Mouse (Mus musculus): ENCODE measurements around the gene Retnlg. TPM values are rescaled to one million over a fixed set of nuclear protein-coding genes. Genes with fewer than 3 reads are reported as not detected.

The Retnlg gene
- polyA plus RNA-seq, 1 experiment, result 16.1 TPM

DNA sequence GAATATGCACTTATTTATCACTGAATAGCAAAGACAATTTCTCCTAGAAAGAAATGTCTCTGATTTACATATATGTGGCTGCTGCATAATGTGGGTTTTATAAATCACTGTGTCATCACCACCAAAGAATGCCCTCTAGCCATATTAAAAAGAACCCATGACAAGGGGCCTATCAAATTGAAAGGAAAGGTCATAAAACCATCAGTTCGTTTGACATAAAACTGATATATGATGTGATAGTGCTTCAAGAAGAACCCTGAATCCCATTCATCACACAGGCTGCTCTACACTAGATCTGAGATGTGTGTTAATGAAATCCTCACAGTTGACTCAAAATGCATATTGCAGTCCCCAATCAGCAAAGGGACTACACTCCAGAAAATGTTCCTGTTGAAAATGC, 27.4 kb downstream of the Retnlg start:
- no peak overlapping the region for H3K27ac ChIP-seq (ENCODE audit: insufficient read depth, low read length)
- H3K4me1 ChIP-seq (ENCODE audit: control insufficient read depth, insufficient read depth, insufficient read length), result no peaks in the 10 kb centered on the region
- WGBS, result 80% methylated on average over 1 of the region's 1 CpGs
- no peaks in the 10 kb centered on the region; the same call in 1 of the 2 replicates for H3K27me3 ChIP-seq (ENCODE audit: control insufficient read depth, insufficient read depth, low read length)
- no peak overlapping the region for H3K4me3 ChIP-seq (ENCODE audit: extremely low read depth, insufficient read depth, insufficient read length)
- DNase-seq (ENCODE audit: low read depth in 1 of 2, low spot score in 2 of 2), result no peak
- no peaks in the 10 kb centered on the region for H3K36me3 ChIP-seq (ENCODE audit: control insufficient read depth, insufficient read depth, low read length)
- TF ChIP-seq POLR2A (IDR thresholded peaks at IDR 0.05; ENCODE audit: low read depth, low read length) (no peak), CTCF (IDR thresholded peaks at IDR 0.05; ENCODE audit: extremely low read depth, insufficient read depth, insufficient read length, insufficient replicate concordance) (no peak)

DNA sequence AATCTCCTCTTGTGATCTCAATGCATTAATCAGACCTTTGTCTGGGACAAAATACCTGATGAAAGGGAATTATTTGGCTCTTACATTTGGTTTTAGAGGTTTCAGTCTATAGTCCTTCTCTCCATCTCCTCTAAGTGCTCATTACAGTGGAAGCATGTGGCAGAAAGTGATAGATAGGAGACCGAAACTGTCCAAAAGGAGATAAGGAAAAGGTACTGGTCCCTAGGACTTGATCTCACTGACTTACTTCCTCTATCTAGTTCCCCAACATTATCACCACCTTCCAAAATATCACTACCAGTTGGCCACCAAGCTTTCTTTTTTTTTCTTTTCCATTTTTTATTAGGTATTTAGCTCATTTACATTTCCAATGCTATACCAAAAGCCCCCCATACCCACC, 38.8 kb downstream of the Retnlg start:
- Histone ChIP-seq H3K27me3 (ENCODE audit: control insufficient read depth, insufficient read depth, low read length) (no peaks in the 10 kb centered on the region), H3K4me3 (ENCODE audit: extremely low read depth, insufficient read depth, insufficient read length) (no peak overlapping the region), H3K4me1 (ENCODE audit: control insufficient read depth, insufficient read depth, insufficient read length) (no peaks in the 10 kb centered on the region), H3K27ac (ENCODE audit: insufficient read depth, low read length) (no peak overlapping the region), H3K36me3 (ENCODE audit: control insufficient read depth, insufficient read depth, low read length) (no peaks in the 10 kb centered on the region)
- DNase-seq (ENCODE audit: low read depth in 1 of 2, low spot score in 2 of 2), result no peak
- TF ChIP-seq CTCF (IDR thresholded peaks at IDR 0.05; ENCODE audit: extremely low read depth, insufficient read depth, insufficient read length, insufficient replicate concordance) (no peak), POLR2A (IDR thresholded peaks at IDR 0.05; ENCODE audit: low read depth, low read length) (no peak)
- WGBS, result 79% methylated on average over 1 of the region's 1 CpGs

DNA sequence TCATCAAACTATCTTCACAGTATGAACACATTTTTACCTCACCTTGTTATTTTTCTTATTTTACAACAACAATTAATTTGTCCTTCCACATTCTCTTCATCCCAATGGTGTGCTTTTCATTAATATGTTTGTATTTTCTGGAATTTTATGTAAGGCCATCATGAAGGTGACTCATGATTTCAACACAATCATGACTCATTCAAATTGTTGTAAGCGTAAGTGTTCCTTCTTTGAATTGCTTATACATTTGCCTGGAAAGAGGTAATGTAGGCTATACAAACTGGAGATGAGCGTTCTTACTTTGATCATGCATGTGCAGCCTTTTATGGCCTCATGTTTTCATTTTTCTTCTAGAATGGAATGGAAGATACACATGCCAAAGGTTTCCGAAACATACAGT, 40.8 kb downstream of the Retnlg start:
- Histone ChIP-seq H3K36me3 (ENCODE audit: control insufficient read depth, insufficient read depth, low read length) (no peaks in the 10 kb centered on the region), H3K27ac (ENCODE audit: insufficient read depth, low read length) (no peak overlapping the region), H3K27me3 (ENCODE audit: control insufficient read depth, insufficient read depth, low read length) (no peaks in the 10 kb centered on the region), H3K4me1 (ENCODE audit: control insufficient read depth, insufficient read depth, insufficient read length) (no peaks in the 10 kb centered on the region), H3K4me3 (ENCODE audit: extremely low read depth, insufficient read depth, insufficient read length) (no peak overlapping the region)
- TF ChIP-seq CTCF (IDR thresholded peaks at IDR 0.05; ENCODE audit: extremely low read depth, insufficient read depth, insufficient read length, insufficient replicate concordance) (no peak), POLR2A (IDR thresholded peaks at IDR 0.05; ENCODE audit: low read depth, low read length) (no peak)
- WGBS, result 93% methylated on average over 3 of the region's 3 CpGs
- DNase-seq (ENCODE audit: low read depth in 1 of 2, low spot score in 2 of 2), result no peak

DNA sequence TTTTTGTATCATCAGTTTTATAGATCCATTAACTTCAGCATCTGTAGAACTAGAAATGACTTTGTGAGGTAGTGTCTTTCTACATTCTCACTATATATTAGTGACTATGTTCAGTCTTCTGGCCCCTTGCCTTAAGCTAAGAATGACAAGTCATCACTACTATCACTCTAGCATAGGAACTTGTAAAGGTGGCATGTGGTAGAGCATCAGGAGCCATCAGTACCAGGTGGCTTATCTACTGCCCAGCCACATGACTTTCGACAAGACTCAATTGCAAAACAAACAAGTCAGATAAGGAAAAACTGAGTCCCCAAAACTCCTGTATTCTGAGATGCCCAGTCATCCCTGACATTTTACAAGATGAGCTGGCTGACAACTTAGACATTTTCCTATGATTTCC, 51.3 kb downstream of the Retnlg start:
- no peak for TF ChIP-seq CTCF (IDR thresholded peaks at IDR 0.05; ENCODE audit: extremely low read depth, insufficient read depth, insufficient read length, insufficient replicate concordance)

More for the DNA sequence above, 51.3 kb downstream of the Retnlg start:
- Histone ChIP-seq H3K4me3 (ENCODE audit: extremely low read depth, insufficient read depth, insufficient read length) (no peak overlapping the region), H3K36me3 (ENCODE audit: control insufficient read depth, insufficient read depth, low read length) (peaks cover 10% of the 10 kb centered on the region), H3K27me3 (ENCODE audit: control insufficient read depth, insufficient read depth, low read length) (no peaks in the 10 kb centered on the region), H3K27ac (ENCODE audit: insufficient read depth, low read length) (no peak overlapping the region), H3K4me1 (ENCODE audit: control insufficient read depth, insufficient read depth, insufficient read length) (no peaks in the 10 kb centered on the region)
- 86% methylated on average over 1 of the region's 1 CpGs for WGBS
- no peak for DNase-seq (ENCODE audit: low read depth in 1 of 2, low spot score in 2 of 2)

Other genes with a start within 250 kb of the Retnlg start
- gene Trat1, start 100.6 kb upstream of the Retnlg start, polyA plus RNA-seq (2012; rRNA removed), result 1.0 and 1.3 TPM in 2 replicates
- not detected in 2 replicates for gene Retnlb, start 55.8 kb upstream of the Retnlg start, polyA plus RNA-seq (2012; rRNA removed)
- 2.7 and 5.4 TPM in 2 replicates for gene Retnla, start 30.1 kb upstream of the Retnlg start, polyA plus RNA-seq (2012; rRNA removed)
- gene Dzip3, start 121.5 kb downstream of the Retnlg start, polyA plus RNA-seq (2012; rRNA removed), result 1.4 and 1.5 TPM in 2 replicates
- 1.1 and 1.3 TPM in 2 replicates for gene Cip2a, start 121.6 kb downstream of the Retnlg start, polyA plus RNA-seq (2012; rRNA removed)
- not detected in 2 replicates for gene Myh15, start 184.9 kb downstream of the Retnlg start, polyA plus RNA-seq (2012; rRNA removed)